Mouse (Mus musculus): ENCODE measurements at regions not wholly inside any gene's neighbourhood (a gene's known extent, or its start where the extent isn't known, plus 50 kb on each side); places are given as distances from the start of the nearest gene placed in this dataset.
A peak's percentile ranks its signal among the peaks of the same experiment; 100 is the strongest.

GRCm38 (mm10) chr15:62231709-62232108, 1308.9 kb upstream of the A1bg start:
- no peak for ATAC-seq

- no peak for ATAC-seq
These were observed 1308.0 kb upstream of the A1bg start for GRCm38 (mm10) chr15:62230773-62231172.

GRCm38 (mm10) chr15:62229491-62230283, 1306.9 kb upstream of the A1bg start:
- no peak for ATAC-seq

GRCm38 (mm10) chr15:62229023-62229422, 1306.2 kb upstream of the A1bg start:
- no peak for ATAC-seq

GRCm38 (mm10) chr15:62224798-62225197, 1302.0 kb upstream of the A1bg start:
- no peak for ATAC-seq

- no peak for ATAC-seq
These were observed 1301.4 kb upstream of the A1bg start for GRCm38 (mm10) chr15:62224191-62224590.

GRCm38 (mm10) chr15:62223156-62223840, 1300.5 kb upstream of the A1bg start:
- ATAC-seq: no peak

- no peak for ATAC-seq
These were observed 1299.9 kb upstream of the A1bg start for GRCm38 (mm10) chr15:62222731-62223130.

GRCm38 (mm10) chr15:62222201-62222600, 1299.4 kb upstream of the A1bg start:
- no peak for ATAC-seq

- no peak for ATAC-seq
These were observed 1298.4 kb upstream of the A1bg start for GRCm38 (mm10) chr15:62221024-62221819.

- no peak for ATAC-seq
These were observed 1297.8 kb upstream of the A1bg start for GRCm38 (mm10) chr15:62220620-62221019.

- ATAC-seq: no peak
These were observed 1297.2 kb upstream of the A1bg start for GRCm38 (mm10) chr15:62219934-62220540.

GRCm38 (mm10) chr15:62218346-62219080, 1295.7 kb upstream of the A1bg start:
- ATAC-seq: no peak

GRCm38 (mm10) chr15:62216688-62217477, 1294.1 kb upstream of the A1bg start:
- no peak for ATAC-seq

GRCm38 (mm10) chr15:62215616-62216398, 1293.0 kb upstream of the A1bg start:
- no peak for ATAC-seq

- ATAC-seq: no peak
These were observed 1291.5 kb upstream of the A1bg start for GRCm38 (mm10) chr15:62214300-62214699.

- ATAC-seq: no peak
These were observed 1289.6 kb upstream of the A1bg start for GRCm38 (mm10) chr15:62212283-62212910.

GRCm38 (mm10) chr15:62209881-62210481, 1287.2 kb upstream of the A1bg start:
- ATAC-seq: peak; percentile 63

- no peak for ATAC-seq
These were observed 1286.5 kb upstream of the A1bg start for GRCm38 (mm10) chr15:62209296-62209695.

- no peak for ATAC-seq
These were observed 1283.7 kb upstream of the A1bg start for GRCm38 (mm10) chr15:62206502-62206902.

Measured in activated CD4-positive, CD25-positive, alpha-beta regulatory T cell, adult 4 months (primary cell).